Mouse (Mus musculus): Measurements from ENCODE around the gene Elmsan1. TPM values are rescaled to one million over a fixed set of nuclear protein-coding genes. Genes with fewer than 3 reads are reported as not detected.

Elmsan1 gene
- polyA plus RNA-seq, 1 experiment from 2014 or later = 4.3 TPM

GRCm38 (mm10) chr12:84187752-84188601 lies 30.7 kb downstream of the Elmsan1 start:
- peaks cover 68% of the 10 kb centered on the region for H3K4me1 ChIP-seq
- H3K36me3 ChIP-seq = no peaks in the 10 kb centered on the region
- 65% methylated on average over 15 of the region's 15 CpGs for WGBS
- H3K4me3 ChIP-seq = no peak overlapping the region
- ATAC-seq (replicated peaks) = no peak
- no peak overlapping the region for H3K4me2 ChIP-seq (replicated peaks)
- no peaks in the 10 kb centered on the region for H3K9me3 ChIP-seq
- peak overlapping the region; percentile 64 for H3K27ac ChIP-seq (replicated peaks)
- no peak overlapping the region for H3K9ac ChIP-seq (replicated peaks)
- H3K27me3 ChIP-seq = no peaks in the 10 kb centered on the region

DNA sequence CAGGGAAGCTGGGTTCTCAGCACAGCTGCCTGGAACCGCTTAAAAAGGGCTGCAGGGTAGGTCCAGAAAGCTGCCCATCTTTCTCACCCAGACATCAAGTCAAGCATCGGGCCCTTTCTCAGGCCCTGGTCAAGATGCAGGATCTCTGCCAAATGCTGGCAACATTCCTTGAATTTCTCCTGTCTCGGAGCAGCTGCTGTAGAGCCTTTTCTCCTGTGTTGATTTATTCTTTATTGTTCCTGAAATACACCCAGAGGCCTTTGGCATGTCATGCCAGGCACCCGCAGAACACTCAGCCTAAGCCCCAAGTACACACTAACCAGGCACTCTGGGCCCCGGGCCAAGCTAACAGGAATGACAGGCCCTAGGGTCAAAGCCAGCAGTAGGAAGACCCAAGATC lies 31.7 kb downstream of the Elmsan1 start:
- no peak overlapping the region for H3K4me2 ChIP-seq (replicated peaks)
- H3K36me3 ChIP-seq = no peaks in the 10 kb centered on the region
- no peak overlapping the region for H3K4me3 ChIP-seq
- H3K27ac ChIP-seq (replicated peaks) = peak overlapping the region; percentile 64
- peak; percentile 31 for ATAC-seq (replicated peaks)
- 41% methylated on average over 5 of the region's 5 CpGs for WGBS
- H3K27me3 ChIP-seq = no peaks in the 10 kb centered on the region
- no peaks in the 10 kb centered on the region for H3K9me3 ChIP-seq
- no peak overlapping the region for H3K9ac ChIP-seq (replicated peaks)
- H3K4me1 ChIP-seq = peaks cover 63% of the 10 kb centered on the region

DNA sequence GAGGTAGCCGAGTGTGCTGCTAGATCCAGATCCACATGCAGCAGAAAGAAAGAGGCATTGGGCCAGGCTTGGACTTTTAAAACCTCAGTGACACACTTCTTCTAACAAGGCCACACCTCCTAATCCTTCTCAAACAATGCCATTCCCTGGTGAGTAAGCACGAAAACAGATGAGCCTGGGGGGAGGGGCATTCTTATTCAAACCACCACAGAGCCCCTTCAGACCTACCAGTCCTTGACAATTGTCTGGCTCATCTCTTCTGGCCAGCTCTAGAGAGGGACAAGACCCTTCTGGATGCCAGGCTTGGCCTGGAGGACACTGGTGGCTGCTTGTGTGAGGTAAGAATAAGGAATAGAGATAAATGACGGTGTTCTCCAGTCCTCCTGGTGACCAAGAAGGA lies 32.1 kb downstream of the Elmsan1 start:
- no peak for ATAC-seq (replicated peaks)
- no peak overlapping the region for H3K9ac ChIP-seq (replicated peaks)
- no peaks in the 10 kb centered on the region for H3K9me3 ChIP-seq
- H3K27ac ChIP-seq (replicated peaks) = peak overlapping the region; percentile 64
- no peaks in the 10 kb centered on the region for H3K27me3 ChIP-seq
- H3K4me1 ChIP-seq = peaks cover 63% of the 10 kb centered on the region
- no peak overlapping the region for H3K4me2 ChIP-seq (replicated peaks)
- no peaks in the 10 kb centered on the region for H3K36me3 ChIP-seq
- WGBS = 38% methylated on average over 3 of the region's 3 CpGs
- H3K4me3 ChIP-seq = no peak overlapping the region

DNA sequence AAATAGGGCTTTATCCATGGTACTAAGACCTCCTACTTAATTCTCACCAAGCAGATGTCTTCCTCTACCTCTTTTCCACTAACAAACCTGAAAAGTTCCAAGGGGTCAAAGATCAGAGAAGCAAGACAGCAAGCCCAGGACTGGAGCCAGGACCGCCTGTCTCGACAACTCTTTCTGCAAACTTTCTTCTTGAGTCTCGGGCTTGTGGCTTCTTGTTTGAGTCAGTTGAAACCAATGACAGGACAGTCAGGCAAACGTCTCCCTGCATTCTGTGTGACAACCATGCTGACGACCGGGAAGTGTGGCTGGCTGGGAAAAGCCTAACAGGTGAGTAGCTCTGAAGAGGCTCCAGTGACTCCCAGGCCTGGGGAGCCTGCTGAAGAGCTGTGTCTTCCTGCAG lies 33.1 kb downstream of the Elmsan1 start:
- no peak for ATAC-seq (replicated peaks)
- peaks cover 63% of the 10 kb centered on the region for H3K4me1 ChIP-seq
- no peak overlapping the region for H3K4me2 ChIP-seq (replicated peaks)
- no peaks in the 10 kb centered on the region for H3K9me3 ChIP-seq
- H3K36me3 ChIP-seq = no peaks in the 10 kb centered on the region
- H3K27ac ChIP-seq (replicated peaks) = no peak overlapping the region
- WGBS = 51% methylated on average over 6 of the region's 6 CpGs
- H3K27me3 ChIP-seq = no peaks in the 10 kb centered on the region
- no peak overlapping the region for H3K9ac ChIP-seq (replicated peaks)
- no peak overlapping the region for H3K4me3 ChIP-seq

GRCm38 (mm10) chr12:84184979-84185378 lies 33.7 kb downstream of the Elmsan1 start:
- ATAC-seq (replicated peaks) = no peak
- H3K9me3 ChIP-seq = no peaks in the 10 kb centered on the region
- peaks cover 63% of the 10 kb centered on the region for H3K4me1 ChIP-seq
- WGBS = 64% methylated on average over 5 of the region's 5 CpGs
- H3K27ac ChIP-seq (replicated peaks) = no peak overlapping the region
- H3K36me3 ChIP-seq = no peaks in the 10 kb centered on the region
- H3K4me2 ChIP-seq (replicated peaks) = no peak overlapping the region
- H3K27me3 ChIP-seq = no peaks in the 10 kb centered on the region
- H3K9ac ChIP-seq (replicated peaks) = no peak overlapping the region
- H3K4me3 ChIP-seq = no peak overlapping the region

GRCm38 (mm10) chr12:84181999-84182398 lies 36.7 kb downstream of the Elmsan1 start:
- no peaks in the 10 kb centered on the region for H3K27me3 ChIP-seq
- no peaks in the 10 kb centered on the region for H3K36me3 ChIP-seq
- no peak overlapping the region for H3K9ac ChIP-seq (replicated peaks)
- H3K4me3 ChIP-seq = no peak overlapping the region
- no peaks in the 10 kb centered on the region for H3K9me3 ChIP-seq
- peak overlapping the region; percentile 58 for H3K27ac ChIP-seq (replicated peaks)
- H3K4me2 ChIP-seq (replicated peaks) = no peak overlapping the region
- WGBS = 40% methylated on average over 6 of the region's 6 CpGs
- peaks cover 52% of the 10 kb centered on the region for H3K4me1 ChIP-seq
- no peak for ATAC-seq (replicated peaks)

DNA sequence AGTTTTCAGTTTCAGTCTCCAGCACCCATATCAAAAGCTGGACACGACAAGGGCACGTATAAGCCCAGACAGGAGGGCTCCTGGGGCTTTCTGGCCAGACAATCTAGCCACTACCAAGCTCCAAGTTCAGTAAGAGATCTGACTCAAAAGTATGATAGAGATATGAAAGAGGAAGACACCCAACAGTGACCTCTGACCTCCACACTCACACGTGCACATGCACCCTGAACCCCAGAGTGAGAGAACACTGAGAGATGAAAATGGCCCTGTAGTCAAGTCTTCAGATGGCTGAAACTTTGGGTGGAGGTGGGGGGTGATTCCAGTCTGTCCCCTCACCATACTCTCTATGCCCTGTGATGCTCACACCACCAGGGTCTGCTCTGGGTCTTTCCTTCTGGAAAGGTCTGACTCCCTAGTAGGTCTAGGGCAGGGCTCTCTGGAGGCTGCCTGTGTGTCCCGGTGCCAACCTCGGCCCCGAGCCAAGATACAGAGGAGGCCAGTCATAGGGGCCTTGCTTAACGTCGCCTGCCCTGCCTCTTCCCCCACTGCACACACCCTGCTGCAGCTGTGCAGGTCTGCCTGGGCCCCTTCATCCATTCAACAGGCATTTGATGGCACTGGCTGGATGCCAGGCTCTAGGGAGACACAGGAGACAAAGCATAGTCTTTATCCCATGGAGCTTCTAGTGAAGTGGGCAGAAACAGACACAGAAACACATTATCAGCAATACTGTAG lies 37.8 kb downstream of the Elmsan1 start:
- Histone ChIP-seq H3K9ac (replicated peaks) (no peak overlapping the region), H3K4me2 (replicated peaks) (peak overlapping the region; percentile 11; the same call in 1 of the 2 replicates), H3K36me3 (no peaks in the 10 kb centered on the region), H3K4me1 (peaks cover 57% of the 10 kb centered on the region), H3K4me3 (no peak overlapping the region), H3K27ac (replicated peaks) (peak overlapping the region; percentile 58), H3K9me3 (no peaks in the 10 kb centered on the region), H3K27me3 (no peaks in the 10 kb centered on the region)
- ATAC-seq (replicated peaks) = peak; percentile 82
- 32% methylated on average over 8 of the region's 8 CpGs for WGBS

- 44% methylated on average over 3 of the region's 3 CpGs for WGBS
- no peaks in the 10 kb centered on the region for H3K27me3 ChIP-seq
- peak overlapping the region; percentile 33; the same call in 1 of the 2 replicates for H3K27ac ChIP-seq (replicated peaks)
- H3K4me2 ChIP-seq (replicated peaks) = no peak overlapping the region
- no peaks in the 10 kb centered on the region for H3K9me3 ChIP-seq
- ATAC-seq (replicated peaks) = no peak
- no peak overlapping the region for H3K9ac ChIP-seq (replicated peaks)
- peaks cover 64% of the 10 kb centered on the region for H3K4me1 ChIP-seq
- no peak overlapping the region for H3K4me3 ChIP-seq
- H3K36me3 ChIP-seq = no peaks in the 10 kb centered on the region
Observed at GRCm38 (mm10) chr12:84180090-84180489, 38.6 kb downstream of the Elmsan1 start.

GRCm38 (mm10) chr12:84178652-84179445 lies 39.8 kb downstream of the Elmsan1 start:
- H3K9ac ChIP-seq (replicated peaks) = no peak overlapping the region
- H3K9me3 ChIP-seq = no peaks in the 10 kb centered on the region
- H3K4me3 ChIP-seq = no peak overlapping the region
- 76% methylated on average over 10 of the region's 10 CpGs for WGBS
- no peak for ATAC-seq (replicated peaks)
- H3K4me2 ChIP-seq (replicated peaks) = no peak overlapping the region
- H3K36me3 ChIP-seq = no peaks in the 10 kb centered on the region
- H3K27me3 ChIP-seq = no peaks in the 10 kb centered on the region
- H3K27ac ChIP-seq (replicated peaks) = no peak overlapping the region
- H3K4me1 ChIP-seq = peaks cover 64% of the 10 kb centered on the region

- Histone ChIP-seq H3K4me1 (peaks cover 68% of the 10 kb centered on the region), H3K27me3 (no peaks in the 10 kb centered on the region), H3K4me2 (replicated peaks) (no peak overlapping the region), H3K27ac (replicated peaks) (no peak overlapping the region), H3K36me3 (peaks cover 6% of the 10 kb centered on the region), H3K4me3 (no peak overlapping the region), H3K9me3 (no peaks in the 10 kb centered on the region), H3K9ac (replicated peaks) (no peak overlapping the region)
- 62% methylated on average over 1 of the region's 1 CpGs for WGBS
- no peak for ATAC-seq (replicated peaks)
Observed at GRCm38 (mm10) chr12:84178052-84178451, 40.6 kb downstream of the Elmsan1 start.

- H3K9me3 ChIP-seq = no peaks in the 10 kb centered on the region
- 46% methylated on average over 6 of the region's 6 CpGs for WGBS
- peak overlapping the region; percentile 97 for H3K27ac ChIP-seq (replicated peaks)
- no peak for ATAC-seq (replicated peaks)
- H3K4me3 ChIP-seq = no peak overlapping the region
- peak overlapping the region; percentile 74; the same call in 1 of the 2 replicates for H3K9ac ChIP-seq (replicated peaks)
- peaks cover 70% of the 10 kb centered on the region for H3K4me1 ChIP-seq
- H3K4me2 ChIP-seq (replicated peaks) = no peak overlapping the region
- peaks cover 10% of the 10 kb centered on the region for H3K36me3 ChIP-seq
- H3K27me3 ChIP-seq = no peaks in the 10 kb centered on the region
Observed at GRCm38 (mm10) chr12:84176886-84177765, 41.6 kb downstream of the Elmsan1 start.
